Mouse (Mus musculus) cerebellum, postnatal 14 days (tissue): Measurements from ENCODE around the gene Wfikkn2.
A peak's percentile ranks its signal among the peaks of the same experiment; 100 is the strongest.

Source experiments
- DNase-seq, 2 experiments: peaks; one replicate each; pipeline ENCODE4 v3.0.0; 2021; ENCODE audit warnings: mixed read lengths in 2 of 2

The Wfikkn2 gene

GRCm38 (mm10) chr11:94261585-94262370, 16.0 kb upstream of the Wfikkn2 start:
- DNase-seq: no peak

DNA sequence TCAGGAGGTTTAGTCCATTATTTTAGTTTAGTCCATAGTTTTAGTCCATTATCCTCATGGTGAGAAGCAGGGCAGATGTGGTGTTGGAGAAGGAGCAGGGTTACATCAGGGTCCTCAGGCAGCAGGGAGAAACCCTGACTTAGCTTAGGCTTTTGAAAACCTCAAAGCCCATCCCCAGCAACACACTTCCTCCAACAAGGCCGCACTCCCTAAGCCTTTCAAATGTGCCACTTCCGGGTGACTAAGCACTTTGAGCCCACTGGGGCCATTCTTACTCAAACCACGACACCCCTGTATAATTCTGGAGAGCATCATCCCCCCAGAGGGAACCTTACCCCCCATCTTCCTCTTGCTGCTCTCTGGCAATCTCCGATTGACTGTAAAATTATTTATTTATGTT, 14.0 kb upstream of the Wfikkn2 start:
- DNase-seq: no peak

DNA sequence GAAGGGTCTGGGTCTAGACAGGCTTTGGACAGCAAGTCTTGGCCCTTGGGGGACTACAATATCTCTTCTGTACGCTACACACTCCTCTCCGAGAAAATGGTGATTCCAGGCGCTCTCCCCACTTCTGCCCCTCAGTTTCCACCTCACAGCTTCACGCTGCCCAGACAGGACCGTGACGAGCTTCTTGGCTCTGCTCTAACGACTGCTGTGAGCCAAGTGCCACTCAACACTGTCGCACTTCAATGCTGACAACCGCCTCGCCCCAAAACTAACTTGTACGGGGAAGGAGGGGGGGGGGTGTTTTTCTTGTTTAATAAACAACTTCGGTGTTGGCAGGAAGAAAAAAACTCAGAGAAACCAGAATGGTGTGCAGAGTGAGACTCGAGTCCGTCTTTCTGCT, 12.2 kb upstream of the Wfikkn2 start:
- no peak for DNase-seq

GRCm38 (mm10) chr11:94255733-94256132, 9.9 kb upstream of the Wfikkn2 start:
- DNase-seq: no peak

GRCm38 (mm10) chr11:94253691-94254090, 7.9 kb upstream of the Wfikkn2 start:
- DNase-seq: no peak

DNA sequence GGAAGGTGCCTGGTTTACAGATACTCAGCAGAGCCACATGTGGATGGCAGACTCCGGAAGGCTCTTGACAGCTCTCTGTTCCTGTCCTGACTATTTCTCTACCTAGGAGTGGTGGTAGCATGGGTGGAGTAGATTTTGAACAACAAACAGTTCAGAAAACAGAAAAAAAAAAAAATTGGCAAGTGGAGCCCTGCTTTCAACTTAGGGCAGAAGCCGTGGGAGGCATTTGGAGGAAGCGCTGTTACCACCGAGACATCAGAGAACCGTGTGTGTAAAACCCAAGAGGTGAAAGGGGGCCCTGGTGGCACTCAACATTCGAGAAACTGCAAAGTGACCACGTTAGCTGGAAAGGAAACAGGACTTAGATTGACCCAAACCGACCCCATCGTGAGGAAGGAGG, 7.4 kb upstream of the Wfikkn2 start:
- DNase-seq: no peak

DNA sequence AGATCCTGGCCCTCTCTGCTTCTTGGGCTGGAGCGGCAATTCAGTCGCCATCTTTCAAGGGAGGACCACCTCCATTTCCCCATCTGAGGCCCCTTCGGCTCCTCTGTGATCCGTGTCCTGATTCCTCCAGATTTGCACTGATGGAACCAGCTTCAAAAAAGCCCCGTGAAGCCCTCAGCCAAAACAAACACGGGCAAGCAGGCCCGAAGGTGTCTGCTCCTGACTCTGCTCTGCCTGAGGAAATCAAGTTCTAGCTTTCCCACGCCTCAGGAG, 920 bp upstream of the Wfikkn2 start:
- DNase-seq: no peak

DNA sequence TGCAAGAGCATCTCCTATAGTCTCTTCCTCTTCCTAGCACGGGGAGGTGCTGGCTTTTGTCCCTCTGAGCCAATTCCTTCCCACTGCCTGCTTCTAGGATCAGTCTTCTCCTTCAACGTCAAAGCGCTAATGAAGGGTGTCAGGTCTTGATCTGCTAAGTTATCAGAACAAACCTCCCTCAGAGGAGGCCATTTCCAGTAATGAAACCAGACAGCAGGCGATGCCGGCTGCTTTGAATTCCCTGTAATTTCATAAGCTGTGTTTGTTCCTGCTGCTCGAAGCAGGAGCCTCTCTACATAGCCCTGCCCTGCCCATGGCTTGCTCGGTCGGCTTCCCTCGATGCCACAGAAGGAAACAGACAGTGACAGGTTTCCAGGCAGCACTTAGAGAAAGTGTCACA, 1.4 kb downstream of the Wfikkn2 start:
- no peak for DNase-seq

- DNase-seq: no peak
These were observed 2.2 kb downstream of the Wfikkn2 start for GRCm38 (mm10) chr11:94243422-94244180.

DNA sequence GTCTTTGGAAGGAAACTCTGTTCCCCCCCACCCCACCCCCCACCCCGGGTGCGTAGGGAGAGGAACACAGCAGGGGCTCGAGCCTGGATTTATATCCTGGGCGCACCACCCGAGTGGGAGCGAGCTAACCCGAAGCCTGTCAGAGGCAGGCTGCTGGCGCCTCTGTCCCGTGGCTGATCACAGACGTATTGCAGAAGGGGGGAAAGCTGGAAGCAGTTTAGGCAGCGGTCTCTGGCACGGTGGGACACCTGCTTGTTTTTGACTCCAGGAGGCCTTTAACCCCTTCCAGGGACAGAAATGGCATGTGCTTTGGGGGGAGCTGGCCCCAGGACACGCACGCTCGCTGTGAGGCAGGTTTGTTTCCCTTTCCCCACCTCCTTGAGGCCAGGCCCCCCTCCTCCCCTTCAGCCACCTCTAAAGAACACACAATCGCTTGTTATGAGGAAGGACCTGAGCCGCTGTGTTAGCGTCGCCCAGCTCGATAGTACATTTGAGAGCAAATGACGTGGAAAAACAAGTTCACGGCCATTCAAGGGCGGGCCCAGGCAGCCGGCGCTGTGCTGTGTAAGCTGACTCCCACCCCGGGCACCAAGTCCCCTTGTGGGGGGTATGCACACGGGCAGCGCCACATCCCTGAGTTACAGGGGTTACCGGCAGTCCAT, 2.9 kb downstream of the Wfikkn2 start:
- no peak for DNase-seq

- peak in 1 of 2 experiments; percentile 58 for DNase-seq
These were observed 6.1 kb downstream of the Wfikkn2 start for GRCm38 (mm10) chr11:94239706-94240105.

DNA sequence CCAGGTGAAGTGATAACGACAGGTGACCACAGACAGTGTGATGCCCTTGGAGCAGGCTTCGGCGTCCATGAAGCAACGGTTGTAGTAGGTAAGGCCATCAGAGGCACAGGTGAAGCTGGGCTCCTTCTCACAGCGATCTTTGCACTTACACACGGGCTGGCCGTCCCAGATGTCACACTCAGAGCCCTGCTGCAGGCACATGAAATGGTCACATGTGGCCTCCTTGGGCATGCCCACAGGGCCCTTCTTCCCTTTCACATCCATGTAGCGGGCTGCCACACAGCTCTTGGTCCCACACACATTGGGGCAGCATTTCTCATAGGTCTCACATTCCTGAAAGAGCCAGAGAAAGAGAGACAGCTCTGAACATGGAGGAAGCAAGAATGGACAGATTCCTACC, 7.0 kb downstream of the Wfikkn2 start:
- DNase-seq: no peak

GRCm38 (mm10) chr11:94236074-94236473, 9.7 kb downstream of the Wfikkn2 start:
- DNase-seq: peak; percentile 84 to 86

GRCm38 (mm10) chr11:94234857-94235256, 10.9 kb downstream of the Wfikkn2 start:
- DNase-seq: no peak

DNA sequence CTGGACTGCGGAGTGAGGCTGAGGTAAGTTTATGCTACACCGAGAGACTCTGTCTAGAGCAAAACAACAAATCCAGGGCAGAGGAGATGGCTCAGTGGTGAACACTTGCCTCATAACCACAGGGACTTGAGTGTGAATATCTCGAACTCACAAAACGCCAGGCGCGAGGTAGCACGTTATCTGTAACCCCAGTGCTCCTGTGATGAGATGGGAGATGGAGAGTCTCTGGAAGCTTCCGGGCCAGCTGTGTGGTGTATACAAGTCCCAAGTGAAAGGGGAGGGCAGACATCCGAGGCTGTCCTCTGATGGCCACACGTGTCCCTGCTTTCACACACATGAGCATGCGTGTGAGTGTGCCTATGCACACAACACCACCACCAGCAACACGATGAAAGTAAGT, 11.4 kb downstream of the Wfikkn2 start:
- no peak for DNase-seq

DNA sequence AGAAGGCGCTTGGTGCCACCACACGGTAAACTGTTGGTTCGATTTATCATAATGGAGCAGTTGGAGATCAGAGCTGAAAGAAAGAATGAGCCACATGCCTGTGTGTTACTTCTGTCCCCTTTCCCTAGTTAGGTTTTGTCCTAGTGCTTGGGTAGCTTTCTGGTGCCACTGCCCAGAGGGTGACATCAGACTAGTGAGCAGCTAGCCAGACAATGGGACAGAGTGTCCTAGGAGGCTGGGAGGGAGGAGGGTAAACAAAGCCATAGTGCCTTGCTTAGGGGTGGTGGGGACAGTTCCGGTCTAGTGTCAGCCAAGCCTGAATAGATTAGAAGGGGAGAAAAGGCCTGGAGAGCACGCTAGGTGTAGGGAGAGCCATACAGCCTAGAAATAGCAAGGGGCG, 12.4 kb downstream of the Wfikkn2 start:
- DNase-seq: no peak

DNA sequence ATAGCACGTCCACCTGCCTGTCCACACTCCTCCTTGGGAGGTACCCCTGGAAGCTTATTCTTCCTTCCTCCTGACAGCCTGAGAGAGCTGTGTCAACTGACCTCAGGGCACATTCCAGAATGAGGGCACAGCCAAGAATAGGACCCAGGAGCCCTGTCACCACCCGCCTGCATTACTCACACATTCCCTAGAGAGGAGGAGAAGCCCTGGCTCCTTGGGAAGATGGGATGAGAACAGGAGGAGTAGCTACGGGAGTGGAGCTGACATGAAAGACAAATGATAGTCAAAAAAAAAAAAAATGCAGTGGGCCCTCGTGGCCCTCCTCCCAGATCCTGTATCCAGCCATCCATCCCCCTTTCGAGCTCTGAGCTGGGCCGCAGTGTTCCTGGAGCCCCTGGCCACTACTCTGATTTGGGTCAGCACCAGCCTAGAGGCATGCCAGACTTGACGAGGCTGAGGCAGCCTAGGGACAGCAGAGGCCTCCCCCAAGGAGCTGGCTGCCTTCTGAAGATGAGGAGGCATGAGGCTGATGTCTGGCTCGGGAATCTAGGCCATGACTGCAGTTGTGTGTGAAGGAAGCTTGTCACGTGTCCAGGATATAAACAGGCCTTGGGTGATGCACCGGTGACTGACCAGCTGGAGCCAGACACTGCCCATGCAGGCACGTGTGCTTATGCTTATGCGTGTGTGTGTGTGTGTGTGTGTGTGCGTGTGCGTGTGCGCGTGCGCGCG, 13.8 kb downstream of the Wfikkn2 start:
- DNase-seq: peak in 1 of 2 experiments; percentile 51

GRCm38 (mm10) chr11:94230244-94230643, 15.6 kb downstream of the Wfikkn2 start:
- no peak for DNase-seq

GRCm38 (mm10) chr11:94229207-94229960, 16.4 kb downstream of the Wfikkn2 start:
- peak; percentile 83 for DNase-seq

DNA sequence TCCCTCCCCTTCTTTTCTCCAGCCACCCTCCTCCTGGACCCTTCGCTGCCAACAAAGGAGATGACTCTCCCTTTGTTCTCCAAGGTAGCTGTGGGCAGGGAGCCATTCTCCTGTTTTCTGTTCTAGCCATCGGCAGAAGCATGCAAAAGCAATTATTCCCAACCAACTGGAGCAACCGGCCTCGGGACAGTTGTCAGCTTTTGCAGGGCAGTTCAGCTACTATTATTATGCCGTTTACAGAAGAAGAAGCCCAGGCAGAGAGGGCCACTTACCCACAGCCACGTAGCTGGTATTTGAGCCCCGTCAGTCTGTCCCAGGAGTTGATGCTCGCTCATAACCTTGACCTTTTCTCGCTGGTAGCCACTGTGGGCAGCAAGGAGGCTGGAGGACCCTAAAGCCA, 17.4 kb downstream of the Wfikkn2 start:
- peak in 1 of 2 experiments; percentile 57 for DNase-seq

DNA sequence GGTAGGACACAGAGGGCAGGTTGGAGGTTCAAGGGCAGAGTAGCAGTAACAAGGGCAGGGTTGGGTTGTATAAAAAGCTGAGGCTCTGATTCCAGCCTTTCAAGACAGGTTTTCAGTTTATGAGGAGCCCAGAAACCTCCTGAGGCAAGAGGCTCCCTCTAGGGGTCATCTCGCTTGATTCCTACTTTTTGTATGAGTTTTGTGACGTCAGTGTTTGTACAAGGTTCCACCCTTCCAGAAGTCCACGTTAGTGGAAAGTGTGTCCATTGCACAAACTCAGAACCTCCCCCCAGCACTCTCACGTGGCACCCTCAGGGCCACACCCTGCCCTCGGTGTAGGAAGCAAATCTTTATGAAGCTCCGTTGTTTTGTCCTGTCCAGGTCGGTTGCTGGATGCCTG, 19.8 kb downstream of the Wfikkn2 start:
- DNase-seq: peak; percentile 63 to 64

DNA sequence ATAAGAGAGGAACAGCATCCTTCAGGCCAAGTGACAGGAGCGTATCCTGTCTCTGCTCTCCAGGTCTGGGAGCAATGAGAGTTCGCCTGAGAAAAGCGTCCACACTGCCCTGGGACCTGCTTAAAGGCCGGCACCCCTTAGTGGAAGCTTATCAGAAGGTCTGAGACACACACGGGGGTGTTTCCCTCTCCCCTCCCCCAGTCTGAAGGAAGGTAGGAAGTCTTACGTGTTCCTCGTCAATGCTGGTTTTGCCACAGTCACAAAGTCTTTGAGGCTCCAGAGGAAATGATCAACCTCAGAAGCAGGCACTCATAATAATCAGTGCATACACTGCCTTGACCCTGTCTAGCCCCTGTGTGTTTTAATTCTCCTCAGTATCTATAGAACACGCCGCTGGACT, 22.3 kb downstream of the Wfikkn2 start:
- DNase-seq: no peak

DNA sequence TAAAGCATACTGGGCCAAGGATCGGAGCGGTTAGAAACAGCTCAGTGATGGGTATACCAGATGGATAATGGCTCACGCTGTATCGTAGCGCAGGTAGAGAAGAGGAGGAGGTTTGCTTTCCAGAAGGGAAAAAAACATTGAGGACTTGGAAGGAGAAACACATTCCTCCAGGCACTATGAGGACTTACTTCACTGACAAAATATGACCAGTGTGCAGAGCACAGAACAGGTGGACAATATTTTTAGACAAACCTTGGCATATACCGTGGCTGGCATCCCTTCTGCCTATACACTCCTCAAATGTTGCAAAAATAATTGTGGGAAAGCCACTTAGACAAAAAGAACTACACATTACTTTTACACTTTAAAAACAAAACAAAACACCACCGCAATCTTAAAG, 24.5 kb downstream of the Wfikkn2 start:
- no peak for DNase-seq
